Mouse (Mus musculus) retina, postnatal 7 days (tissue): ENCODE measurements around the gene Zfp729a.
A peak's percentile ranks its signal among the peaks of the same experiment; 100 is the strongest.
"Not testable (repeated sequence)": the region's sequence is repeated elsewhere in the genome, so short reads cannot be mapped to it uniquely, and the experiment has no call there.

ENCODE experiments used
- DNase-seq: peaks from one replicate; pipeline ENCODE4 v3.0.0-alpha.2; 2012; ENCODE audit warnings: low read depth, low spot score

The Zfp729a gene

DNA sequence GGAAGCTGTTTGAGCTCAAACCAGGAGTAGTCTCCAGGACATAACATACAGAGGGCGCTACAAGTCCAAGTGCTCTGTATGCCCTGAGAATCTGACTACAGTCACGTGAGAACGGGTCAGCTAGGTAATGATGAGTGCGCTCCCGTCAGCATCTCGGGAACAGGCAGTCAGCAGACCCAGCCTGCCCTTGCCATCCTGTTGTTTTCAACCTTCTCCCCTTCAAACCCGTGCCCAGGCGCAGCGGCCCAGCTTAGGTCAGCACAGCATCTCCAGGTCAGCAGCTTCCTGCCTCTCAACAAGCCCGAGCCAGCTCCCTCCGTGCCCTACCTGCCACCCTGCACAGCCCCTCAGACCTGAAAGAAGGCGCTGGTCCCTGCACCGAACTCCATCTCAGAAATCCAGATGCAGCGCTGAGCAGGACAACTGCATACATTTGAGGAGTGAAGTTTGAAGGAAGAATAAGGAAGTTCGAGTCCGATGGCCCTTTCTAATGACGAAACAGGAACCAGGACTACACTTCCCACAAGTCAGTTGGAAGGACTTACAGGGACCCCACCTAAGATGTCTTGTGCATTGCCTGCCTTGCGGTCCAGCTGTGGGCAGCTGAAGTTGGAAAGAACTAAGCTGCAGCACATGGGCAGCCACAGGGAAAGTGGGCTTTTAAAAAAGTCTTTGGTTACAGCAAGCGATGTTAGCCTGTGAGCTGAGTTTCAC lies at the start of gene Zfp729a, which contains the start of gene Gm49345:
Zfp729a (minus strand) TSS at position 498 of the 714 bp plus-strand sequence.
Gm49345 (minus strand) TSS at position 476 of the 714 bp plus-strand sequence.
- peak; percentile 83 for DNase-seq

DNA sequence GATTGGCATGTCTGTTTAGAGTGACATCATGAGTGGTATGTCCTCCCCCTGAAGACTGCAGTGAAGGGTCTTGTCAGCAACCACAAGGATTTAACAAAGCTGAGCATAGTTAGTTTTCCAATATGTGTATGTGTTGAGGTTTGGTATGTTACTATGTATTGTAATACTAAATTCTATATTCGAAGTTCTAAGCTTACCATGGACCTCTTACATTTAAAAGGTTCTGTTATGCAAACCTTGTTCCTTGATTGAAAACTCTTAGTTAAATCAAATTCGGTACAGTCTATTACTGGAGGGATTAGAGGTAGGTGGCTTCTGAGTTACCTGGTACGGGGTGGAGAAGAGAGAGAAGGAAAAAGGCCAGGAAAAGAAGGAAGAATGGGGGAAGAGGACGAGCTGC lies 49.4 kb upstream of the Zfp729a start, which contains the start of gene Zfp738:
Zfp738 (minus strand) TSS at position 101 of the 400 bp plus-strand sequence.
- DNase-seq, result no peak

DNA sequence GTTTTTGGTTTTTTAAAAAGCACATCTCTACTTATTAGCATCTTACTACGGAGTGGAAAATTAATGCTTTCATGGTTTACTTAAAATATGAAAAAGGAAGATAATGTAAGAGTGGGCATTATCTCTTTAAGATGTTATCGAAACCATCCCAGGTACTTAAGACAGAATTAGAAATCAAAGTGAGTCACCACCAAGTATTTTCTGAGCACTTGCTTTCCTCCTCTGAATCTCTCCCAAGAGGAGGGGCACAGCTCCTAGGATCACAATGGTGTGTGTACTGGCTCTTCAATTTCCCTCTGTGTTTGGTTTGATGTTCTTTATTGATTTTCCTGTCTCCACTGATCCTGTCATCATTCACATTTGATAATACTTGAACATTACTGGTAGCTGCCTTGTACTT lies 46.2 kb upstream of the Zfp729a start:
- DNase-seq, result not testable (repeated sequence)

DNA sequence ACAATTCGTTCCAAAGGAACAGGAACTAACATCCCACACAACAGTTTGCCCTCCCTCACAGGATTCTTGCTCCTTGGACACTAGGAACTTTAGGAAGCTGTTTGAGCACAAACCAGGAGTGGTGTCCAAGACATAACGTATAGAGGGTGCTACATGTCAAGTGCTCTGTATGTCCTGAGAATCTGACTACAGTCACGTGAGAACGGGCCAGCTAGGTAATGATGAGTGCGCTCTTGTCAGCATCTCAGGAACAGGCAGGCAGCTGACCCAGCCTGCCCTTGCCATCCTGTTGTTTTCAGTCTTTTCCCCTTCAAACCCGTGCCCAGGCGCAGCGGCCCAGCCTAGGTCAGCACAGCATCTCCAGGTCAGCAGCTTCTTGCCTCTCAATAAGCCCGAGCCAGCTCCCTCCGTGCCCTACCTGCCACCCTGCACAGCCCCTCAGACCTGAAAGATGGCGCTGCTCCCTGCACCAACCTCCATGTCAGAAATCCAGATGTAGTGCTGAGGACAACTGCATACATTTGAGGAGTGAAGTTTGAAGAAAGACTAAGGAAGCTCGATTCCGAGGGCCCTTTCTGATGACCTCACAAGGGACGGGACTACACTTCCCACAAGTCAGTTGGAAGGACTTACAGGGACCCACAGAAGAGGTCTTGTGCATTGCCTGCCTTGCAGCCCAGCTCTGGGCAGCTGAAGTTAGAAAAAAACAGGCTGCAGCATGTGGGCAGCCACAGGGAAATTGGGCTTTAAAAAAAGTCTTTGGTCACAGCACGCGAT lies 45.6 kb upstream of the Zfp729a start:
- DNase-seq, result peak; percentile 80

DNA sequence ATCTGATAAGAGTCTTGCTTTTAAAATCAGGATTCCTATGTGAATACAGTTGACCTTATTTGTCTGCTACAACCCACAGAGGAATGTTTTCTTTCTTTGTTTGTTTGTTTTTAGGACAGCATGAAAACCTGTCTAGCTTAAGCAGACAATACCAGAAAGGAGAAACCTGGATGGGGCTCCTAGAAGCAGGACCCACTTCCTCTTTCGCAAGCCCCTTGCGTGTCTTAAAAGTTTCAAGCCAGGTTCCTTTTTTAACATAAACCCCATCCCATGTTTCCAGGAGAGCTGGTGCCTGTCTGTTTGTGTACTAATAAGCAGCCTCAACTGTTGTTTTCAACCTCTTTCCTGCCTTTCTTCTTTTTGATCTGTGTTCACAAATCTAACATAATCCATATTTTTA lies 37.3 kb upstream of the Zfp729a start:
- no peak for DNase-seq

DNA sequence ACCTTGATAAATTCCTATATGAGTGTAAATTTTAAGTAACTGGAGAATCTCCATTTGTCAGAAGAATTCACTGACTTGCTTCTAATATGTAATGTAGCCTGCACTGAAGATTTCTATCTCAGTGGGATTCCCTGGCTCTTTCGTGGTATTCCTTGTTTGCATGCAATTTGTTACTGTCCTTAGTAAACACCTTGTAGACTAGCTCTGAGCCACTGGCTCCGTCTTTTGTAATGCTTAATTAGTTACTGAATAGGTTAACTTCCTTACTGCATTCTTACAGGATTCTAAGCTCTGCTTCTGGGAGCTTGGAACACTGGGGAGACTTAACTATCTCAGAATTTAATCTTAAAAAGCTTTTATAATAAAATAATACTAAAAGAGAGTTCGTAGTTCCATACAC lies 14.9 kb upstream of the Zfp729a start:
- DNase-seq, result no peak

DNA sequence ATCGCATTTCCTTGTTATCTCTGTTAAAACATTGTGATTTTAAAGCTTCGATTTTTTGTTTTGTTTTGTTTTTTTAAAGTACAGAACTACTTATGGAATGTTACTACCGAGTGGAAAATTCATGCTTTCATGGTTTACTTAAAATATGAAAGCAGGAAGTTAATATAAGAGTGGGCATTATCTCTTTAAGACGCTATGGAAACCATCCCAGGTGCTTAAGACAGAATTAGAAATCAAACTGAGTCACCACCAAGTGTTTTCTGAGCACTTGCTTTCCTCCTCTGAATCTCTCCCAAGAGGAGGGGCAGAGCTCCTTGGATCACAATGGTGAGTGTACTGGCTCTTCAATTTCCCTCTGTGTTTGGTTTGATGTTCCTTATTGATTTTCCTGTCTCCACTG lies 27.5 kb downstream of the Zfp729a start:
- no peak for DNase-seq

DNA sequence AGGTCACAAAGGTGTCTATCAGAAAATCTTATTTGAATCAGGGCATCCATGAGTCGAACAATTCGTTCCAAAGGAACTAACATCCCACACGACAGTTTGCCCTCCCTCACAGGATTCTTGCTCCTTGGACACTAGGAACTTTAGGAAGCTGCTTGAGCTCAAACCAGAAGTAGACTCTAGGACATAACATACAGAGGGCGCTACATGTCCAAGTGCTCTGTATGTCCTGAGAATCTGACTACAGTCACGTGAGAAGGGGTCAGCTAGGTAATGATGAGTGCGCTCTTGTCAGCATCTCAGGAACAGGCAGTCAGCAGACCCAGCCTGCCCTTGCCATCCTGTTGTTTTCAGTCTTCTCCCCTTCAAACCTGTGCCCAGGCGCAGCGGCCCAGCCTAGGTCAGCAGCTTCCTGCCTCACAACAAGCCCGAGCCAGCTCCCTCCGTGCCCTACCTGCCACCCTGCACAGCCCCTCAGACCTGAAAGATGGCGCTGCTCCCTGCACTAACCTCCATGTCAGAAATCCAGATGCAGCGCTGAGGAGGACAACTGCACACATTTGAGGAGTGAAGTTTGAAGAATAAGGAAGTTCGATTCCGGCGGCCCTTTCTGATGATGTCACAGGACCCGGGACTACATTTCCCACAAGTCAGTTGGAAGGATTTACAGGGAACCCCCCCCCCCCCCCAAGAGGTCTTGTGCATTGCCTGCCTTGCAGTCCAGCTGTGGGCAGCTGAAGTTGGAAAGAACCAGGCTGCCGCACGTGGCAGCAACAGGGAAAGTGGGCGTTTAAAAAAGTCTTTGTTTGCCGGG lies 28.3 kb downstream of the Zfp729a start, which contains the start of gene Zfp729b:
Zfp729b (minus strand) TSS at position 642 of the 811 bp plus-strand sequence.
- peak; percentile 85 for DNase-seq

DNA sequence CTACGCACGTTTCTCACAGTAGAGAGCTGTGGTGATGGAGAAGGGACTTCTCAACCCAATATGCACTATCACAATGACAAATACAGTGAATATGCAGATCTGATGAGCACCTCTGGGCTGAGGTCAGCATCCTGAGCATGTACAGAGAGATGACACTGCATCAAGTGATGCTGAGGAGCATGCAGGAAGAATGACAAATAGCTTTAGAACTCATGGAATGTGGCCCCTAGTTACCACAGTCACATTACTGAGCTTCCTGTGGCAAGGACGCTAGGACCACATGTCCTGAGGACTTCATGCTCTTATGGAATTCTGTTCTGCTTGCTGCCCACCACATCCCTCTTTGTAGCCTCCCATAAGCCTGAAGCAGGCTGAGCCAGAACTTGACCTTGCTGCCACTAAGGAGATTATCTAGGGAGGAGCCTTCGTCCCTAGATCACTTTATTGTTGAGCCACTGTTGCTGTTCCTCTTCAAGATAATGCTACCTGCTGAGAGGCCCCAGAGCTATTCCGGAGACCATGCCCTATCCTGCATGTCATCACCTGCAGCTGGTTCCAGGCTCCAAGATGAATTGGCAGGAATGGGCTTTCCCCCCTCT lies 64.9 kb downstream of the Zfp729a start:
- no peak for DNase-seq
